Mouse (Mus musculus): ENCODE measurements at regions not wholly inside any gene's neighbourhood (a gene's known extent, or its start where the extent isn't known, plus 50 kb on each side); places are given as distances from the start of the nearest gene placed in this dataset.

DNA sequence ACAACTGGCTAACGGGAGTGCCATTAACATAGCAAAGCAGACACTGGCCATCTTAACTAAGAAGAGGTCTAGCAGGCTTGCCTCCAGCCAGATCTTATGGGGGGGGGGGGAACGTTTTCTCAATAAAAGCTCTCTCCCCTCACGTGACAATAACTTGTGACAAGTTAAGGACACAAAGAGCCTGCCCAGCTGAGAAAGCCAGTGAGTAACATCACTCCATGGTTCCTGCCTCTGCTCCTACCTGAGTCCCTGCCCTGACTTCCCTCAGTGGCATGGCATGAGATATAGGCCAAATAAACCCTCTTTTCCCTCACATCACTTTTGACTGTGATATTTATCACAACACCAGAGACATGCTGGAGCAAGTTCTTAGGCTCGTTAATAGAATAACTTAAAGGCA lies 113.8 kb downstream of the Rchy1 start:
- TF ChIP-seq MYOG (IDR thresholded peaks at IDR 0.05; ENCODE audit: control insufficient read depth in 1 of 3, insufficient read depth in 1 of 3, insufficient read length in 2 of 3, low read depth in 2 of 3) = no peak
- no peak for TF ChIP-seq MYOD1 (IDR thresholded peaks at IDR 0.05; ENCODE audit: control insufficient read depth in 1 of 3, insufficient read length in 2 of 3, low read depth in 2 of 3)
- no peak for TF ChIP-seq TCF3 (IDR thresholded peaks at IDR 0.05; ENCODE audit: insufficient read length, low read depth)
- Histone ChIP-seq H3K36me3 (ENCODE audit: control insufficient read depth, insufficient read depth) (no peaks in the 10 kb centered on the region), H3K27me3 (ENCODE audit: control insufficient read depth, insufficient read depth, insufficient read length) (no peaks in the 10 kb centered on the region), H3K4me2 (ENCODE audit: low read depth) (no peak overlapping the region), H3K79me2 (ENCODE audit: control insufficient read depth, insufficient read depth) (no peaks in the 10 kb centered on the region), H3ac (ENCODE audit: control insufficient read depth, insufficient read length) (no peak overlapping the region), H3K4me3 (no peak overlapping the region)

DNA sequence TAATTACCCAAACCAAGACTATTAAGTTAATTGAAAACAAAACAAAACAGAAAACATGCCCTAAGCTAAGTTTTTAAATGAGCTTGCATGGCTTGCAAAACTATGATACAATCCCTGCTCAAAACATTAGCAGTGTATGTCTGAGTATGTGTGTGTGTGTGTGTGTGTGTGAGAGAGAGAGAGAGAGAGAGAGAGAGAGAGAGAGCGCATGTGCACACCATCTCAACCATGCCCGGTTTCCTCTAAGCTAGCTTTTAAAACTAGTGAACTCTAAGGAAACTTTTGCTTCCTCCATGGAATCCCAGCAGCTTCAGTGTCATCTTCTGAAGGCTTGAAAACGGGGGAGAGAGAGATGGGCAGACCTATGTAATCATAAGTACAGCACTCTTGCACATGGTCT lies 114.3 kb downstream of the Rchy1 start:
- TF ChIP-seq REST (IDR thresholded peaks at IDR 0.05; ENCODE audit: insufficient read depth, insufficient read length) = no peak
- no peak for TF ChIP-seq TCF12 (IDR thresholded peaks at IDR 0.05; ENCODE audit: insufficient read depth, poor library complexity, severe bottlenecking)
- TF ChIP-seq MAX (IDR thresholded peaks at IDR 0.05; ENCODE audit: low read depth) = no peak
- no peak for TF ChIP-seq USF1 (IDR thresholded peaks at IDR 0.05; ENCODE audit: low read depth)
- TF ChIP-seq POLR2A (IDR thresholded peaks at IDR 0.05; ENCODE audit: insufficient read length, low read depth) = no peak
- TF ChIP-seq E2F4 (IDR thresholded peaks at IDR 0.05; ENCODE audit: insufficient read depth) = no peak
- TF ChIP-seq POLR2AphosphoS2 (IDR thresholded peaks at IDR 0.05; ENCODE audit: insufficient read length, low read depth) = no peak
- no peak for TF ChIP-seq MYOD1 (IDR thresholded peaks at IDR 0.05; ENCODE audit: control insufficient read depth in 1 of 3, insufficient read length in 2 of 3, low read depth in 2 of 3)
- no peak for TF ChIP-seq CEBPB (IDR thresholded peaks at IDR 0.05; ENCODE audit: insufficient read depth, poor library complexity, severe bottlenecking)
- no peak for TF ChIP-seq MYOG (IDR thresholded peaks at IDR 0.05; ENCODE audit: control insufficient read depth in 1 of 3, insufficient read depth in 1 of 3, insufficient read length in 2 of 3, low read depth in 2 of 3)
- TF ChIP-seq TCF3 (IDR thresholded peaks at IDR 0.05; ENCODE audit: insufficient read length, low read depth) = no peak
- TF ChIP-seq SRF (IDR thresholded peaks at IDR 0.05; ENCODE audit: control insufficient read depth, insufficient read length, low read depth) = no peak
- Histone ChIP-seq H3K4me2 (ENCODE audit: low read depth) (no peak overlapping the region), H3K27me3 (ENCODE audit: control insufficient read depth, insufficient read depth, insufficient read length) (no peaks in the 10 kb centered on the region), H3ac (ENCODE audit: control insufficient read depth, insufficient read length) (no peak overlapping the region), H3K4me3 (no peak overlapping the region), H3K79me2 (ENCODE audit: control insufficient read depth, insufficient read depth) (no peaks in the 10 kb centered on the region), H3K36me3 (ENCODE audit: control insufficient read depth, insufficient read depth) (no peaks in the 10 kb centered on the region)

DNA sequence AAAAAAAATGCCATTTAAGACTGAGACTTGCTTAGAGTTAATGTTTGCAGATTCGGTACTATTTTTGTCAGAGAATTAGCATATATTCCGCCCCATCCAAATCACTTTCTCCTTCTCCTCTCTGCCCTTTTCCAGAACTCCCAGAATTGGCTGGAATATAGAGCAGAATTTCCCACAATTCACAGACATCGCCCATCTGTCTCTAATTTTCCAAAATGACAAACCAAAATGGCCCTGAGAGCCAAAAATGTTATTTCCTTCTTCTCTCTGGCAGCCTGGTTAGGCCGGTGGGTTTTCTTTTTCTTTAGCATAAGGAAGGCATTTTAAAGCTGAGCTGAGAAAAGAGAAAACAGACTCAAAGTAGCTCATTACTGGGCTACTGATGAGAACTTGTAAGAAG lies 119.8 kb downstream of the Rchy1 start:
- no peak for TF ChIP-seq USF1 (IDR thresholded peaks at IDR 0.05; ENCODE audit: low read depth)
- no peak for TF ChIP-seq E2F4 (IDR thresholded peaks at IDR 0.05; ENCODE audit: insufficient read depth)
- no peak for TF ChIP-seq CEBPB (IDR thresholded peaks at IDR 0.05; ENCODE audit: insufficient read depth, poor library complexity, severe bottlenecking)
- TF ChIP-seq MYOG (IDR thresholded peaks at IDR 0.05; ENCODE audit: control insufficient read depth in 1 of 3, insufficient read depth in 1 of 3, insufficient read length in 2 of 3, low read depth in 2 of 3) = no peak
- no peak overlapping the region for H3ac ChIP-seq (ENCODE audit: control insufficient read depth, insufficient read length)
- no peaks in the 10 kb centered on the region for H3K36me3 ChIP-seq (ENCODE audit: control insufficient read depth, insufficient read depth)
- H3K27me3 ChIP-seq (ENCODE audit: control insufficient read depth, insufficient read depth, insufficient read length) = no peaks in the 10 kb centered on the region
- no peaks in the 10 kb centered on the region for H3K79me2 ChIP-seq (ENCODE audit: control insufficient read depth, insufficient read depth)
- no peak overlapping the region for H3K4me3 ChIP-seq
- no peak overlapping the region for H3K4me2 ChIP-seq (ENCODE audit: low read depth)

DNA sequence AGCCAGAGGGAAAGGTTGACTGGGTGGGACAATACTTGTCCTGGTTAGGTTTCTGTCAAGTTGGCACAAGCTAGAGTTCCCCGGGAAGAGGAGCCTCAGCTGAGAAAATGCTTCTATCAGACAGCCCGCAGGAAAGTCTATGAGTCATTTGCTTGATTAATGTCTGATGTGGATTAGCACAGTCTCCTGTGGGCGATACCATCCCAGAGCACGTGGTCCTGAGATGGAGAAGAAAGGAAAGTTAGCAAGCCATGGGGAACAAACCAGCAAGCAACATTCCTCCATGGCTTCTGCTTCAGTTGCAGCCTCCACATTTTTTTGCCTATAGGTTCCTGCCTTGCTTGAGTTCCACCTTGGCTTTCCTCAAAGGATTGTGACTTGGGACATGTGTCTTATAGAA lies 121.8 kb downstream of the Rchy1 start:
- Histone ChIP-seq H3ac (ENCODE audit: control insufficient read depth, insufficient read length) (no peak overlapping the region), H3K4me3 (no peak overlapping the region), H3K4me2 (ENCODE audit: low read depth) (no peak overlapping the region), H3K27me3 (ENCODE audit: control insufficient read depth, insufficient read depth, insufficient read length) (no peaks in the 10 kb centered on the region), H3K36me3 (ENCODE audit: control insufficient read depth, insufficient read depth) (no peaks in the 10 kb centered on the region), H3K79me2 (ENCODE audit: control insufficient read depth, insufficient read depth) (no peaks in the 10 kb centered on the region)
- TF ChIP-seq MAX (IDR thresholded peaks at IDR 0.05; ENCODE audit: low read depth) (no peak), USF1 (IDR thresholded peaks at IDR 0.05; ENCODE audit: low read depth) (peak; percentile 34)

DNA sequence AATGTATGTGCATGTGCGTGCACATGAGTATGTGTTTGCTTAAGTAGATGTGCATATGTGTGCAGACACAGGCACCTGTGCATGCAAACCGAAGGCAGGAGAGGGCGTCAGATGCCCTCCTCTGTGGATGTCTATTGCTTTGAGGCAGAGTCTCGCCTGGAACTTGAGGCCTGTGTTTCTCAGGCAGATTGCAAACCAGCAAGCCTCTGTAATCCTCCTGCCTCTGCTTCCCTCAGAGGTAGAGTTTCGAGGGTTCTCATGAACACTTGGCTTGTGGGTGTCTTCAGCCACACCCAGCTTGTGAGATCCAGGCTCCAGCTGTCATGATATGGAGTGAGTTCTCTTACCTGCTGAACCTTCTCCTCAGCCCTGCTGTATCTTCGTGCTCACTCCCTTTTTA lies 134.4 kb downstream of the Rchy1 start:
- no peak overlapping the region for H3K4me2 ChIP-seq (ENCODE audit: low read depth)
- H3K4me3 ChIP-seq = no peak overlapping the region
- H3ac ChIP-seq (ENCODE audit: control insufficient read depth, insufficient read length) = no peak overlapping the region
- no peaks in the 10 kb centered on the region for H3K79me2 ChIP-seq (ENCODE audit: control insufficient read depth, insufficient read depth)
- H3K36me3 ChIP-seq (ENCODE audit: control insufficient read depth, insufficient read depth) = no peaks in the 10 kb centered on the region
- TF ChIP-seq CEBPB (IDR thresholded peaks at IDR 0.05; ENCODE audit: insufficient read depth, poor library complexity, severe bottlenecking) (no peak), MAX (IDR thresholded peaks at IDR 0.05; ENCODE audit: low read depth) (no peak)
- H3K27me3 ChIP-seq (ENCODE audit: control insufficient read depth, insufficient read depth, insufficient read length) = no peaks in the 10 kb centered on the region

DNA sequence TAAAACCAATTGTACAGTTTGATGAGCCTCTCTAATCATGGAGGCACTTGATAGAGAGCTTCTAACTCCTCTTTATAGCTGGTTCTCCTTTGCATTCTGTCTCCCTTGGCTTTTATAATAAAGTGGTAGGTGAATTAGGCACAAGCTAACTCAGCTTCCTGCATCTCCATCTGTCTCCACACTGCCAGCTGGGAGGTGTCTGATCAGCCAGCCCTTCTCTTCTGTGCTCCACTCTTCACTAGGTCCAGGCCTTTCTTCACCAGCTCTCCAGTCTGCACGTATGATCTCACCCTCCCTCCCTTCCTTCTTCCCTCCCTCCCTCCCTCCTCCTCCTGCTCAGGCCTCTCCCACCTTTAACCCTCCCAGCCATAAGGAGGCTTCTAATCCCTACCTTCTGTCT lies 136.2 kb downstream of the Rchy1 start:
- H3K4me3 ChIP-seq = no peak overlapping the region
- H3K27me3 ChIP-seq (ENCODE audit: control insufficient read depth, insufficient read depth, insufficient read length) = no peaks in the 10 kb centered on the region
- TF ChIP-seq MYOD1 (IDR thresholded peaks at IDR 0.05; ENCODE audit: control insufficient read depth in 1 of 3, insufficient read length in 2 of 3, low read depth in 2 of 3) = no peak
- no peak for TF ChIP-seq USF1 (IDR thresholded peaks at IDR 0.05; ENCODE audit: low read depth)
- no peak for TF ChIP-seq E2F4 (IDR thresholded peaks at IDR 0.05; ENCODE audit: insufficient read depth)
- TF ChIP-seq REST (IDR thresholded peaks at IDR 0.05; ENCODE audit: insufficient read depth, insufficient read length) = no peak
- TF ChIP-seq MAX (IDR thresholded peaks at IDR 0.05; ENCODE audit: low read depth) = no peak
- TF ChIP-seq CEBPB (IDR thresholded peaks at IDR 0.05; ENCODE audit: insufficient read depth, poor library complexity, severe bottlenecking) = no peak
- TF ChIP-seq TCF3 (IDR thresholded peaks at IDR 0.05; ENCODE audit: insufficient read length, low read depth) = no peak
- no peak for TF ChIP-seq POLR2AphosphoS2 (IDR thresholded peaks at IDR 0.05; ENCODE audit: insufficient read length, low read depth)
- TF ChIP-seq POLR2A (IDR thresholded peaks at IDR 0.05; ENCODE audit: insufficient read length, low read depth) = no peak
- TF ChIP-seq TCF12 (IDR thresholded peaks at IDR 0.05; ENCODE audit: insufficient read depth, poor library complexity, severe bottlenecking) = no peak
- TF ChIP-seq MYOG (IDR thresholded peaks at IDR 0.05; ENCODE audit: control insufficient read depth in 1 of 3, insufficient read depth in 1 of 3, insufficient read length in 2 of 3, low read depth in 2 of 3) = no peak
- TF ChIP-seq SRF (IDR thresholded peaks at IDR 0.05; ENCODE audit: control insufficient read depth, insufficient read length, low read depth) = no peak
- no peak overlapping the region for H3K4me2 ChIP-seq (ENCODE audit: low read depth)
- H3ac ChIP-seq (ENCODE audit: control insufficient read depth, insufficient read length) = no peak overlapping the region
- no peaks in the 10 kb centered on the region for H3K36me3 ChIP-seq (ENCODE audit: control insufficient read depth, insufficient read depth)
- H3K79me2 ChIP-seq (ENCODE audit: control insufficient read depth, insufficient read depth) = no peaks in the 10 kb centered on the region
